ENCODE assay signal across 16 mouse cellular contexts in genomic region chr16:37899357-37899756, GRCm38 (mm10). TPM values are rescaled to one million over a fixed set of nuclear protein-coding genes. Genes with fewer than 3 reads are reported as not detected.
DNase-seq lines count a peak whose midpoint lies in the region; ATAC-seq and TF ChIP-seq lines count a peak whose summit lies in the region.
"Had no signal": no experiment of that assay in that cellular context is flagged by ENCODE, and none has a peak within 500 bp of the region (broad histone marks: within the 10 kb centered on the region; RNA-seq: fewer than 3 reads in every experiment).

No protein-coding gene starts in this region.

- H3K36me3 ChIP-seq in intestine, embryonic 14.5 days (ENCODE audit: control insufficient read depth, insufficient read depth, low read length), result no peaks in the 10 kb centered on the region
- no peaks in the 10 kb centered on the region for H3K36me3 ChIP-seq in intestine, postnatal 0 days (ENCODE audit: control insufficient read depth, insufficient read depth)
- H3K36me3 ChIP-seq in neural tube, embryonic 15.5 days, result no peaks in the 10 kb centered on the region
- H3K36me3 ChIP-seq: embryonic facial prominence, embryonic 13.5 days; forebrain, embryonic 15.5 days; hindbrain, embryonic 15.5 days; neural tube, embryonic 12.5 days; stomach, embryonic 15.5 days had no signal

- H3K9ac ChIP-seq in intestine, embryonic 14.5 days (ENCODE audit: low read length), result no peak overlapping the region
- H3K9ac ChIP-seq in intestine, postnatal 0 days (ENCODE audit: low read depth, low read length), result no peak overlapping the region
- H3K9ac ChIP-seq in neural tube, embryonic 15.5 days (replicated peaks), result no peak overlapping the region
- H3K9ac ChIP-seq: embryonic facial prominence, embryonic 13.5 days; forebrain, embryonic 15.5 days; hindbrain, embryonic 15.5 days; neural tube, embryonic 12.5 days; stomach, embryonic 15.5 days had no signal

- no peak overlapping the region for H3K4me3 ChIP-seq in intestine, embryonic 14.5 days (ENCODE audit: low read depth, low read length)
- no peak overlapping the region for H3K4me3 ChIP-seq in intestine, postnatal 0 days (ENCODE audit: low read depth, low read length)
- no peak overlapping the region for H3K4me3 ChIP-seq in neural tube, embryonic 15.5 days (replicated peaks)
- H3K4me3 ChIP-seq: embryonic facial prominence, embryonic 13.5 days; forebrain, embryonic 15.5 days; hindbrain, embryonic 15.5 days; megakaryocyte, embryonic 14.5 days; neural tube, embryonic 12.5 days; stomach, embryonic 15.5 days had no signal

- H3K4me2 ChIP-seq in intestine, embryonic 14.5 days (ENCODE audit: low read length), result no peak overlapping the region
- no peak overlapping the region for H3K4me2 ChIP-seq in intestine, postnatal 0 days (replicated peaks; ENCODE audit: low read depth)
- no peak overlapping the region for H3K4me2 ChIP-seq in neural tube, embryonic 15.5 days
- H3K4me2 ChIP-seq: embryonic facial prominence, embryonic 13.5 days; forebrain, embryonic 15.5 days; hindbrain, embryonic 15.5 days; neural tube, embryonic 12.5 days; stomach, embryonic 15.5 days had no signal

- TF ChIP-seq CTCF in intestine, postnatal 0 days (IDR thresholded peaks at IDR 0.05; ENCODE audit: low read depth), result no peak

- H3K27me3 ChIP-seq in intestine, embryonic 14.5 days (replicated peaks; ENCODE audit: control insufficient read depth, insufficient read depth, low read length), result no peaks in the 10 kb centered on the region
- H3K27me3 ChIP-seq in intestine, postnatal 0 days (replicated peaks; ENCODE audit: control insufficient read depth, insufficient read depth, low read length), result no peaks in the 10 kb centered on the region
- H3K27me3 ChIP-seq in neural tube, embryonic 15.5 days (replicated peaks), result no peaks in the 10 kb centered on the region
- H3K27me3 ChIP-seq: embryonic facial prominence, embryonic 13.5 days; forebrain, embryonic 15.5 days; hindbrain, embryonic 15.5 days; neural tube, embryonic 12.5 days; stomach, embryonic 15.5 days had no signal

- no peak for ATAC-seq in intestine, embryonic 14.5 days (replicated peaks; ENCODE audit: low FRiP score, low TSS enrichment, low read depth)
- no peak for ATAC-seq in intestine, postnatal 0 days
- ATAC-seq in neural tube, embryonic 15.5 days (ENCODE audit: low FRiP score), result peak; percentile 61; the same call in 1 of the 2 replicates
- ATAC-seq: forebrain, embryonic 15.5 days had no signal

- H3K27ac ChIP-seq in intestine, embryonic 14.5 days (ENCODE audit: low read depth), result no peak overlapping the region
- H3K27ac ChIP-seq in intestine, postnatal 0 days (ENCODE audit: low read depth, low read length), result no peak overlapping the region
- H3K27ac ChIP-seq in neural tube, embryonic 15.5 days (replicated peaks), result 0 out of 2 replicates have a peak overlapping the region, but pooled peaks have one; percentile 4
- H3K27ac ChIP-seq: embryonic facial prominence, embryonic 13.5 days; forebrain, embryonic 15.5 days; hindbrain, embryonic 15.5 days; stomach, embryonic 15.5 days had no signal

- DNase-seq in adrenal gland, adult 2 months, result peak; percentile 35
- DNase-seq in adrenal gland, adult 18-20 months (ENCODE audit: low spot score in 2 of 2), result no peak
- peak; percentile 49 for DNase-seq in intestine, embryonic 14.5 days (ENCODE audit: low spot score)
- peak; percentile 50 for DNase-seq in kidney, postnatal 10 days
- no peak for DNase-seq in gastrocnemius, postnatal 10 days
- DNase-seq in thymus, postnatal 0 days (ENCODE audit: low spot score), result no peak
- DNase-seq: lung, adult 18-20 months; right cerebral cortex, postnatal 25 days had no signal

- no peaks in the 10 kb centered on the region for H3K9me3 ChIP-seq in intestine, embryonic 14.5 days (ENCODE audit: control insufficient read depth, low read length)
- H3K9me3 ChIP-seq in intestine, postnatal 0 days (ENCODE audit: control insufficient read depth), result 0 out of 2 replicates have a peak, but pooled peaks cover 3% of the 10 kb centered on the region
- H3K9me3 ChIP-seq in neural tube, embryonic 15.5 days (replicated peaks), result no peaks in the 10 kb centered on the region
- H3K9me3 ChIP-seq: embryonic facial prominence, embryonic 13.5 days; forebrain, embryonic 15.5 days; hindbrain, embryonic 15.5 days; neural tube, embryonic 12.5 days; stomach, embryonic 15.5 days had no signal

- 35% methylated on average over 2 of the region's 2 CpGs for WGBS in intestine, embryonic 14.5 days
- WGBS in intestine, postnatal 0 days, result 30% methylated on average over 2 of the region's 2 CpGs
- 16% methylated on average over 2 of the region's 2 CpGs for WGBS in neural tube, embryonic 15.5 days

- no peaks in the 10 kb centered on the region for H3K4me1 ChIP-seq in intestine, embryonic 14.5 days (replicated peaks; ENCODE audit: control insufficient read depth, insufficient read depth, low read length)
- 0 out of 2 replicates have a peak, but pooled peaks cover 2% of the 10 kb centered on the region for H3K4me1 ChIP-seq in intestine, postnatal 0 days (replicated peaks; ENCODE audit: control insufficient read depth, insufficient read depth, low read length)
- H3K4me1 ChIP-seq in neural tube, embryonic 15.5 days, result 0 out of 2 replicates have a peak, but pooled peaks cover 4% of the 10 kb centered on the region
- H3K4me1 ChIP-seq: forebrain, embryonic 15.5 days; hindbrain, embryonic 15.5 days; neural tube, embryonic 12.5 days; stomach, embryonic 15.5 days had no signal

RNA-seq across cellular contexts. Expression of gene Gpr156, which starts 16.9 kb away (rescaled TPM):
- total RNA-seq in adrenal gland, adult 2 months (2021), result under 1 TPM in 1 of 2 experiments, not detected in 1; 0.07 TPM
- 0.04 TPM in 2 replicates for polyA plus RNA-seq in adrenal gland, adult 2 months (2012; rRNA removed)
- under 1 TPM in 1 of 2 experiments, not detected in 1; 0.16 TPM for total RNA-seq in adrenal gland, adult 18-20 months (2021)
- polyA plus RNA-seq in intestine, embryonic 14.5 days (2014; fragmentation: Nextera tagmentation; extraction: Ambion mirVana), result 0.42 and 0.61 TPM in 2 replicates
- 0.09 and 0.10 TPM in 2 replicates for polyA plus RNA-seq in intestine, postnatal 0 days (2015; fragmentation: Nextera tagmentation; extraction: Ambion mirVana)
- polyA plus RNA-seq in neural tube, embryonic 15.5 days (2015; fragmentation: Nextera tagmentation; extraction: Ambion mirVana), result 3.3 and 4.0 TPM in 2 replicates
- 1 to 10 TPM in 1 of 2 experiments, under 1 TPM in 1; 0.90 to 1.1 TPM for total RNA-seq in gastrocnemius, postnatal 10 days (2021)
- polyA plus RNA-seq in thymus, postnatal 0 days (2015; fragmentation: Nextera tagmentation; extraction: Ambion mirVana), result 0.13 and 0.23 TPM in 2 replicates

RNA-seq across cellular contexts. Expression of gene Lrrc58, which starts 31.2 kb away (rescaled TPM):
- total RNA-seq in adrenal gland, adult 2 months (2021), result 100 to 1,000 TPM; 134 to 204 TPM
- polyA plus RNA-seq in adrenal gland, adult 2 months (2012; rRNA removed), result 29.0 and 30.5 TPM in 2 replicates
- total RNA-seq in adrenal gland, adult 18-20 months (2021), result 100 to 1,000 TPM; 196 to 274 TPM
- 56.2 and 59.7 TPM in 2 replicates for polyA plus RNA-seq in intestine, embryonic 14.5 days (2014; fragmentation: Nextera tagmentation; extraction: Ambion mirVana)
- 27.6 and 30.8 TPM in 2 replicates for polyA plus RNA-seq in intestine, postnatal 0 days (2015; fragmentation: Nextera tagmentation; extraction: Ambion mirVana)
- polyA plus RNA-seq in neural tube, embryonic 15.5 days (2015; fragmentation: Nextera tagmentation; extraction: Ambion mirVana), result 45.3 and 46.1 TPM in 2 replicates
- total RNA-seq in gastrocnemius, postnatal 10 days (2021), result 10 to 100 TPM; 50.9 to 53.6 TPM
- 31.2 and 34.6 TPM in 2 replicates for polyA plus RNA-seq in thymus, postnatal 0 days (2015; fragmentation: Nextera tagmentation; extraction: Ambion mirVana)

RNA-seq across cellular contexts. Expression of gene Gm36028, which starts 38.4 kb away (rescaled TPM):
- total RNA-seq in adrenal gland, adult 2 months (2021), result under 1 TPM in 1 of 2 experiments, not detected in 1; 0.69 TPM
- 0.24 TPM in 1 of 2 replicates, not detected in the other for polyA plus RNA-seq in adrenal gland, adult 2 months (2012; rRNA removed)
- under 1 TPM; 0.27 to 0.99 TPM for total RNA-seq in adrenal gland, adult 18-20 months (2021)
- not detected in 2 replicates for polyA plus RNA-seq in intestine, embryonic 14.5 days (2014; fragmentation: Nextera tagmentation; extraction: Ambion mirVana)
- 6.2 and 6.6 TPM in 2 replicates for polyA plus RNA-seq in intestine, postnatal 0 days (2015; fragmentation: Nextera tagmentation; extraction: Ambion mirVana)
- polyA plus RNA-seq in neural tube, embryonic 15.5 days (2015; fragmentation: Nextera tagmentation; extraction: Ambion mirVana), result 0.15 TPM in 1 of 2 replicates, not detected in the other
- total RNA-seq in gastrocnemius, postnatal 10 days (2021), result under 1 TPM; 0.21 to 0.38 TPM
- 0.12 and 0.17 TPM in 2 replicates for polyA plus RNA-seq in thymus, postnatal 0 days (2015; fragmentation: Nextera tagmentation; extraction: Ambion mirVana)
- polyA plus RNA-seq: neural tube, embryonic 12.5 days had no signal

Comparison
In these comparisons a context has a peak if more than half of its experiments do, and no peak if none do; other contexts are left out.
1. DNase-seq: peak in adrenal gland, adult 2 months (single experiment), intestine, embryonic 14.5 days (single experiment) and kidney, postnatal 10 days (single experiment); none in adrenal gland, adult 18-20 months (0 of 2), gastrocnemius, postnatal 10 days (single experiment) and thymus, postnatal 0 days (single experiment).